Mouse (Mus musculus) limb, embryonic 14.5 days (tissue): Measurements from ENCODE around the gene 3110009E18Rik. TPM values are rescaled to one million over a fixed set of nuclear protein-coding genes. Genes with fewer than 3 reads are reported as not detected.

Source experiments
- ATAC-seq: fragments of 200-750 bp; cut with Nextera tagmentation; 2 replicates; pipeline ENCODE4 v1.8.0; 2017; ENCODE audit warnings: low read depth, moderate number of reproducible peaks, moderate TSS enrichment; ENCODE audit not compliant: low FRiP score
- DNase-seq: peaks from one replicate; pipeline ENCODE4 v3.0.0-alpha.2; 2015; ENCODE audit warnings: low spot score
- H3K27ac ChIP-seq: fragments of 300-500 bp; sonication (generic); replicated peaks from 2 replicates; pipeline ENCODE4 v1.5.1; 2014; ENCODE audit warnings: low read depth, mild to moderate bottlenecking, low read length, moderate library complexity, mixed read lengths
- H3K27me3 ChIP-seq: fragments of 300-500 bp; sonication (generic); 2 replicates; pipeline ENCODE4 v1.6.1; 2014; ENCODE audit warnings: low read length, mixed read lengths; ENCODE audit not compliant: control insufficient read depth, insufficient read depth
- H3K36me3 ChIP-seq: fragments of 300-500 bp; sonication (generic); 2 replicates; pipeline ENCODE4 v1.6.1; 2014; ENCODE audit warnings: mild to moderate bottlenecking, low read length, moderate library complexity, mixed read lengths; ENCODE audit not compliant: control insufficient read depth, insufficient read depth
- H3K4me1 ChIP-seq: fragments of 300-500 bp; sonication (generic); 2 replicates; pipeline ENCODE4 v1.6.1; 2014; ENCODE audit warnings: antibody characterized with exemption, low read length, mixed read lengths; ENCODE audit not compliant: control insufficient read depth, insufficient read depth
- H3K4me2 ChIP-seq: fragments of 300-500 bp; sonication (generic); replicated peaks from 2 replicates; pipeline ENCODE4 v1.6.1; 2014; ENCODE audit warnings: low read depth, mild to moderate bottlenecking, low read length, moderate library complexity; ENCODE audit not compliant: severe bottlenecking
- H3K4me3 ChIP-seq: fragments of 300-500 bp; sonication (generic); replicated peaks from 2 replicates; pipeline ENCODE4 v1.5.1; 2014; ENCODE audit warnings: low read length
- H3K9ac ChIP-seq: fragments of 300-500 bp; sonication (generic); 2 replicates; pipeline ENCODE4 v1.6.1; 2014; ENCODE audit warnings: mild to moderate bottlenecking, low read depth, low read length, moderate library complexity; ENCODE audit not compliant: severe bottlenecking
- H3K9me3 ChIP-seq: fragments of 300-500 bp; sonication (generic); 2 replicates; pipeline ENCODE4 v1.6.1; 2016; ENCODE audit warnings: low read length; ENCODE audit not compliant: control insufficient read depth
- POLR2A ChIP-seq: fragments of 200-500 bp; IDR thresholded peaks from 2 replicates; pipeline ENCODE4 v1.8.0; 2012; ENCODE audit warnings: inconsistent platforms, mild to moderate bottlenecking, moderate library complexity, borderline replicate concordance; ENCODE audit not compliant: insufficient read depth, insufficient read length; ENCODE audit errors: extremely low read depth
- WGBS: fragments of 180-500 bp; shearing (Covaris S2); extraction: QIAGEN DNeasy Blood & Tissue Kit; methylation state at CpG from one replicate; pipeline ENCODE4 v1.1.7; 2014; 5-methylcytosine and 5-hydroxymethylcytosine counted together
- polyA plus RNA-seq, 2 experiments: library from polyadenylated mRNA; depleted of rRNA in 1 of 2; stranded (reverse) in 1 of 2; unstranded in 1 of 2; fragments of >200 nt; fragmentation: Nextera tagmentation in 1 of 2; extraction: Ambion mirVana in 1 of 2; gene quantifications; 2 replicates each; pipeline versions ENCODE4 v1.2.1 to v1.2.3; 2012 to 2014

Gene 3110009E18Rik
- polyA plus RNA-seq, 2 experiments: 11.4 to 20.9 TPM

DNA sequence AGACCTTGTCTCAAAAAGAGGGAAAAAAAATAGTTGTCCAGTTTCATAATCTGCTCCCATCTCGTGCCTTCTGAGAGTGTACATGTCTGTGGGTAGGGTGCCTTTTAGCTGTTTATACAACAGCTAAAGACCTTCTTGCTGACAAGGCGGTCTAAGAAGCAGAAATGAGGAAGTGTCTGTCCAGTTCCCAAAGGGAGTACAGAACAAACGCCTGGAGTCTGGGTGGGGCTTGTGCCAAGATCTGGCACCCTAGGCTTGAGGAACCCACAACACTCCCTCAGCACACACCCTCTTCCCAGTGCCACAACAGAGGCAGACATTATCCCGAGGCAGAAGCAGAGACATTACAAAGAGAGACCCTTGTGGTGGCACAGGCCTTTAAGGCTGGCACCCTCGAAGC lies 45.5 kb upstream of the 3110009E18Rik start:
- 0 out of 2 replicates have a peak, but pooled peaks cover 8% of the 10 kb centered on the region for H3K4me1 ChIP-seq
- no peak overlapping the region for H3K27ac ChIP-seq
- H3K4me2 ChIP-seq: no peak overlapping the region
- H3K9ac ChIP-seq: no peak overlapping the region
- no peak overlapping the region for H3K4me3 ChIP-seq
- DNase-seq (no peak), ATAC-seq (no peak)
- no peak for TF ChIP-seq POLR2A
- no peaks in the 10 kb centered on the region for H3K36me3 ChIP-seq
- WGBS: 80% methylated on average over 5 of the region's 5 CpGs
- peaks cover 12% of the 10 kb centered on the region for H3K27me3 ChIP-seq
- no peaks in the 10 kb centered on the region for H3K9me3 ChIP-seq

DNA sequence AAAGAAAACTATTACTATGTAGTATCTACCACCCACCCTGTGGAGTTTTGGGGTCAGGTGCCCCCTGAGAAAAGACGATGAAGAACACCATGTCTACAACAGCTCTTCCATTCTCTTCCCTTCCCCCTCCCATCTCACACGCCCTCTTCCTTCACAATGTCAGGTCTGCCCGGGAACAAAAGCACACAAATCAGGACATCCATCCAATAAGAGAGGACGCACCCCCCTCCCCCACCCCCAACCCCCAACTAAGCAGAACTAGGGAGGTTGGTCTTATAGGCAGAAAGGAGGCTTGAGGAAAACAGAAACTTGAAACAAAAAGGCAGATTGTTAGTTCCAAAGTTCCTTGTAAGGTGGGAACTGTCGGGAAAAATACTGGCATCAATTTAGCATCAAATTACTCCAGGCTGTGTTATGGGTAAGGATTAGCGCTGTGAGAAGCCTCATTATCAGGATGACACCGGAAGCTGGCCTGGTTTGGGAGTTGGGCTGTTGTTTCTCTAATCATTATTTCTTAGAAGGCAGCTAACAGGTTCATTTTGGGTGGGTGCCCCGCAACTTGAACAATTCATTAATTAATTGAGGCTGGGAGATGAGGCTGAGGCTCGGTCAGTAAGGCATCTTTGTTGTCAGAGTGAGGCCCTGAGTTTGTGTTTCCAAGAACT lies 43.1 kb upstream of the 3110009E18Rik start:
- no peak overlapping the region for H3K4me3 ChIP-seq
- H3K4me1 ChIP-seq: 0 out of 2 replicates have a peak, but pooled peaks cover 8% of the 10 kb centered on the region
- WGBS: 23% methylated on average over 9 of the region's 9 CpGs
- H3K36me3 ChIP-seq: no peaks in the 10 kb centered on the region
- H3K9me3 ChIP-seq: no peaks in the 10 kb centered on the region
- H3K9ac ChIP-seq: no peak overlapping the region
- no peak for ATAC-seq
- peaks cover 7% of the 10 kb centered on the region for H3K27me3 ChIP-seq
- no peak overlapping the region for H3K27ac ChIP-seq
- no peak for DNase-seq
- no peak overlapping the region for H3K4me2 ChIP-seq
- no peak for TF ChIP-seq POLR2A

DNA sequence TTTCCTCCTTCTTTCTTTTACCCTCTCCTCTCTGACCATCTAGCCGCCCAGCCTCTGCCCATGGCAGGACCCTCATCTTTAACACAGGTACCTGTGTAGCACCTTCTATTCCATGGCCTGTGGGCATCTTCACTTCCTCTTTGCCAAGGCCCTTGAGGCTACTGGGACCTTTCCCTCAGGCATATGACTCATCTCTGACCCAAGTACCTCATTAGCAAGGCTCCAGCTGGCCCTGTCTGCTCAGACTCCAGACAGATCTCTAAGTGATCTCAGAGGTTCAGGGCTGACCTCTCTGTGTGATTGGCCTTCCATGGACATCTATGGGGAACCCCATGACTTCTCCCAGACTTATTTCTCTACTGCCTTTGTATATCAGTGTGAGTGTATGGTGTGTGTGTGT lies 40.4 kb upstream of the 3110009E18Rik start:
- Histone ChIP-seq H3K4me2 (no peak overlapping the region), H3K9me3 (no peaks in the 10 kb centered on the region), H3K4me1 (peaks cover 3% of the 10 kb centered on the region; the same call in 1 of the 2 replicates), H3K36me3 (no peaks in the 10 kb centered on the region), H3K27ac (no peak overlapping the region), H3K9ac (no peak overlapping the region), H3K27me3 (no peaks in the 10 kb centered on the region), H3K4me3 (no peak overlapping the region)
- 100% methylated on average over 1 of the region's 1 CpGs for WGBS
- DNase-seq (no peak), ATAC-seq (no peak)
- TF ChIP-seq POLR2A: no peak

- ATAC-seq (no peak), DNase-seq (peak; percentile 42)
- Histone ChIP-seq H3K27me3 (no peaks in the 10 kb centered on the region), H3K4me2 (no peak overlapping the region), H3K4me1 (peaks cover 3% of the 10 kb centered on the region; the same call in 1 of the 2 replicates), H3K27ac (no peak overlapping the region), H3K9ac (no peak overlapping the region), H3K36me3 (no peaks in the 10 kb centered on the region), H3K9me3 (no peaks in the 10 kb centered on the region), H3K4me3 (no peak overlapping the region)
- TF ChIP-seq POLR2A: no peak
- WGBS: 25% methylated on average over 6 of the region's 7 CpGs
Measured at GRCm38 (mm10) chr1:120082957-120083585, 37.9 kb upstream of the 3110009E18Rik start.

- Histone ChIP-seq H3K27me3 (no peaks in the 10 kb centered on the region), H3K9ac (no peak overlapping the region), H3K4me3 (no peak overlapping the region), H3K9me3 (no peaks in the 10 kb centered on the region), H3K4me2 (no peak overlapping the region), H3K36me3 (no peaks in the 10 kb centered on the region), H3K27ac (no peak overlapping the region), H3K4me1 (peaks cover 3% of the 10 kb centered on the region; the same call in 1 of the 2 replicates)
- ATAC-seq (no peak), DNase-seq (no peak)
- no peak for TF ChIP-seq POLR2A
- 36% methylated on average over 5 of the region's 5 CpGs for WGBS
Measured at GRCm38 (mm10) chr1:120083921-120084517, 37.0 kb upstream of the 3110009E18Rik start.
